Mouse (Mus musculus): ENCODE results near the gene Sgms1.

Gene Sgms1

GRCm38 (mm10) chr19:32291130-32291529 is 98.4 kb downstream of the Sgms1 start:
- DNase-seq = no peak

- DNase-seq = no peak
Observed at GRCm38 (mm10) chr19:32288895-32289294, 100.6 kb downstream of the Sgms1 start.

- DNase-seq = no peak
Observed at GRCm38 (mm10) chr19:32287839-32288238, 101.7 kb downstream of the Sgms1 start.

- no peak for DNase-seq
Observed at GRCm38 (mm10) chr19:32285455-32285831, 104.1 kb downstream of the Sgms1 start.

GRCm38 (mm10) chr19:32284681-32285454 is 104.6 kb downstream of the Sgms1 start:
- DNase-seq = no peak

GRCm38 (mm10) chr19:32281917-32282316 is 107.6 kb downstream of the Sgms1 start:
- DNase-seq = no peak

- DNase-seq = no peak
Observed at GRCm38 (mm10) chr19:32280380-32280779, 109.1 kb downstream of the Sgms1 start.

- no peak for DNase-seq
Observed at GRCm38 (mm10) chr19:32279400-32279799, 110.1 kb downstream of the Sgms1 start.

- DNase-seq = no peak
Observed at GRCm38 (mm10) chr19:32277869-32278268, 111.6 kb downstream of the Sgms1 start.

- DNase-seq = no peak
Observed at GRCm38 (mm10) chr19:32277287-32277686, 112.2 kb downstream of the Sgms1 start.

GRCm38 (mm10) chr19:32276817-32277216 is 112.7 kb downstream of the Sgms1 start:
- no peak for DNase-seq

GRCm38 (mm10) chr19:32276263-32276662 is 113.3 kb downstream of the Sgms1 start:
- peak; percentile 24 for DNase-seq

GRCm38 (mm10) chr19:32275068-32275925 is 114.2 kb downstream of the Sgms1 start:
- peak; percentile 74 for DNase-seq

GRCm38 (mm10) chr19:32274145-32274544 is 115.4 kb downstream of the Sgms1 start:
- DNase-seq = no peak

GRCm38 (mm10) chr19:32273714-32274113 is 115.8 kb downstream of the Sgms1 start:
- no peak for DNase-seq

- DNase-seq = peak; percentile 44
Observed at GRCm38 (mm10) chr19:32272475-32273260, 116.8 kb downstream of the Sgms1 start.

GRCm38 (mm10) chr19:32271455-32272200 is 117.9 kb downstream of the Sgms1 start:
- DNase-seq = peak; percentile 22

GRCm38 (mm10) chr19:32269844-32270176 is 119.7 kb downstream of the Sgms1 start:
- no peak for DNase-seq

- DNase-seq = no peak
Observed at GRCm38 (mm10) chr19:32269141-32269843, 120.2 kb downstream of the Sgms1 start.

GRCm38 (mm10) chr19:32268562-32268961 is 121.0 kb downstream of the Sgms1 start:
- DNase-seq = peak; percentile 52

GRCm38 (mm10) chr19:32266385-32267252 is 122.9 kb downstream of the Sgms1 start:
- DNase-seq = peak; percentile 47
